Mouse (Mus musculus): ENCODE results near the gene Mllt3. TPM values are rescaled to one million over a fixed set of nuclear protein-coding genes. Genes with fewer than 3 reads are reported as not detected.

The Mllt3 gene
- 27.5 and 34.8 TPM in 2 replicates for polyA plus RNA-seq (2015; fragmentation: Nextera tagmentation; extraction: Ambion mirVana)

DNA sequence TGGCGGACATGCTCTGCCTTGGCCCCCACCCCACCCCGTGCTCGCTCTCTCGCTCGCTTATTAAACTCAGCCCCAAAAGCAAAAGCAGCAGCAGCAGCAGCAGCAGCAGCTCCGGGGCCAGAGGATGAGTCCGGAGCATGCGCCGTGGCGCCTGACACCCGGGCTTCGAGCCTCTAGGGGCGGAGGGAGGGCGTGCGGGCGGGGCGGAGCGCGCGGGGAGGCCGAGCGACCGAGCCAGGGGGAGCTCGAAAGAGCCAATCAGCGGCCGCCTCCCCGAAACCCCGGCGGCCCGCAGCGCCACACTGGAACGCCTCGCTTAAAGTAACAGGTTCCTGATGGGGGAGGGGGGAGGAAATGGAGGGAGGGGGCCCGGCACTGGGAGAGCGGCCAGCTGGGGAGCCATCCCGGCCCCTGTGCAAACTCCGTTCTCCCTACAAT, at the start of gene Mllt3:
Gene Mllt3 (minus strand): TSS at position 149 of the 438 bp plus-strand sequence.
- H3K4me3 ChIP-seq (ENCODE audit: low read length), result peak within 1 kb of the TSS; percentile 73
- H3K4me2 ChIP-seq (replicated peaks; ENCODE audit: low read depth, low read length), result peak within 1 kb of the TSS; percentile 97
- H3K36me3 ChIP-seq (ENCODE audit: insufficient read depth, low read length), result 0 out of 2 replicates have a peak, but pooled peaks cover 7% of the 10 kb centered on the region
- peaks cover 6% of the 10 kb centered on the region for H3K27me3 ChIP-seq (ENCODE audit: insufficient read depth, low read length)
- 1% methylated on average over 34 of the region's 37 CpGs for WGBS
- ATAC-seq (ENCODE audit: low FRiP score, low TSS enrichment), result peak; percentile 96
- H3K9me3 ChIP-seq (ENCODE audit: low read length), result no peaks in the 10 kb centered on the region
- H3K27ac ChIP-seq (ENCODE audit: low read length), result peak within 1 kb of the TSS; percentile 93
- H3K4me1 ChIP-seq (ENCODE audit: insufficient read depth, low read length), result peaks cover 23% of the 10 kb centered on the region
- H3K9ac ChIP-seq (replicated peaks; ENCODE audit: low read length), result peak within 1 kb of the TSS; percentile 87

DNA sequence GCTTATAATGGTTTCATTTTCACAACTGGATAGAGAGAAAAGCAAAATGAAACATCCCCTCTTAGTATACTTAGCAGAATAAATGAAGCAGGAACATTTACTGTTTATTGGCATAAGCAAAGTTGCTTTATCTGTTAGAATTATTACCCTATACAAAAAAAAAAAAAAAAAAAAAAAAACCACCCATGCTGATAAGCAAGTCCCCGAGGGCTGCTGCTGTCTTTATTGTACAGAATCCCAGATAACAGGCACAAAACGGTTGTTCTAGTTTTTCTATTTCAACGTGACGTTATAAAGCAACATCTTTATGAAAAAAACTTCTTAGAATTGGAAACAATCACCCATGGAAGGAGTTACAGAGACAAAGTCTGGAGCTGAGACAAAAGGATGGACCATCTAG, 49.2 kb upstream of the Mllt3 start:
- Histone ChIP-seq H3K36me3 (ENCODE audit: insufficient read depth, low read length) (no peaks in the 10 kb centered on the region), H3K9ac (replicated peaks; ENCODE audit: low read length) (no peak overlapping the region), H3K27ac (ENCODE audit: low read length) (no peak overlapping the region), H3K4me1 (ENCODE audit: insufficient read depth, low read length) (no peaks in the 10 kb centered on the region), H3K4me3 (ENCODE audit: low read length) (no peak overlapping the region), H3K27me3 (ENCODE audit: insufficient read depth, low read length) (no peaks in the 10 kb centered on the region), H3K9me3 (ENCODE audit: low read length) (no peaks in the 10 kb centered on the region), H3K4me2 (replicated peaks; ENCODE audit: low read depth, low read length) (no peak overlapping the region)
- WGBS, result 82% methylated on average over 4 of the region's 4 CpGs
- ATAC-seq (ENCODE audit: low FRiP score, low TSS enrichment), result no peak

DNA sequence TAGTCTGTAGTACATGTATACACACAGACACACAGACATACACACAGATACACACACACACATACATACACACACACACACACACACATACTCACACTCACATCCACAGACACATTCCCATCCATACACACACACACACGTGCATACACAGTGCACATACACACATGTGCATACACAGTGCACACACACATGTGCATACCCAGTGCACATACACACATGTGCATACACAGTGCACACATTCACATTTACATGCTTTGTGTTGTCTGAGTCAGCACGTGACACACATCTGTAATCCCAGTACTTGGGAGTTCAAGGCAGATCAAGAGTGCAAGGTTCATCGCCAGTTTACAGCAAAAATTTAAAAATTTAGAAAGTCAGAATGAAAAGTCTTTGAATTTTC, 48.7 kb upstream of the Mllt3 start:
- 94% methylated on average over 3 of the region's 3 CpGs for WGBS
- H3K27me3 ChIP-seq (ENCODE audit: insufficient read depth, low read length), result no peaks in the 10 kb centered on the region

DNA sequence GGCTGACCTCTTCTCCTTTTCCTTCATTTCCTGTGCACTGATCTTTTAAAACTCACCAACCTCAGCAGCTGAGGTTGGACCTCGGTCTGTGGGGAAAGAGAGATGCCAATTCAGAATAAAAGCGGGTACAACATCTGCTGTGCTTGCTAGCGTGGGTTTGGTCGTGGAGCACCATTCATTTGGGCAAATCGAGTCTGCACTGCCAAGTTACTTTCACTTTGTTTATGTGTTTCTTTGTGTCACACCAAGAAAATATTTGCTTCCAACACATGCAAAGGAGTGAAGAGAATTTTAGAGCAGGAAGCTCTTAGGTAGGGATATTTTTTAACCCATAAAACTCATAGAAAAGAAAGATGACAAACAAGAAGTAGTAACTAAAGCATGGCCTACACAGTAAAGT, 48.3 kb upstream of the Mllt3 start:
- Histone ChIP-seq H3K27ac (ENCODE audit: low read length) (no peak overlapping the region), H3K4me3 (ENCODE audit: low read length) (no peak overlapping the region), H3K9me3 (ENCODE audit: low read length) (no peaks in the 10 kb centered on the region), H3K4me2 (replicated peaks; ENCODE audit: low read depth, low read length) (no peak overlapping the region), H3K4me1 (ENCODE audit: insufficient read depth, low read length) (no peaks in the 10 kb centered on the region), H3K36me3 (ENCODE audit: insufficient read depth, low read length) (no peaks in the 10 kb centered on the region), H3K27me3 (ENCODE audit: insufficient read depth, low read length) (no peaks in the 10 kb centered on the region), H3K9ac (replicated peaks; ENCODE audit: low read length) (no peak overlapping the region)
- WGBS, result 67% methylated on average over 5 of the region's 5 CpGs
- ATAC-seq (ENCODE audit: low FRiP score, low TSS enrichment), result no peak

More for the DNA sequence above, 48.7 kb upstream of the Mllt3 start:
- Histone ChIP-seq H3K9ac (replicated peaks; ENCODE audit: low read length) (no peak overlapping the region), H3K9me3 (ENCODE audit: low read length) (no peaks in the 10 kb centered on the region), H3K36me3 (ENCODE audit: insufficient read depth, low read length) (no peaks in the 10 kb centered on the region), H3K27ac (ENCODE audit: low read length) (no peak overlapping the region), H3K4me1 (ENCODE audit: insufficient read depth, low read length) (no peaks in the 10 kb centered on the region), H3K4me3 (ENCODE audit: low read length) (no peak overlapping the region), H3K4me2 (replicated peaks; ENCODE audit: low read depth, low read length) (no peak overlapping the region)
- no peak for ATAC-seq (ENCODE audit: low FRiP score, low TSS enrichment)

DNA sequence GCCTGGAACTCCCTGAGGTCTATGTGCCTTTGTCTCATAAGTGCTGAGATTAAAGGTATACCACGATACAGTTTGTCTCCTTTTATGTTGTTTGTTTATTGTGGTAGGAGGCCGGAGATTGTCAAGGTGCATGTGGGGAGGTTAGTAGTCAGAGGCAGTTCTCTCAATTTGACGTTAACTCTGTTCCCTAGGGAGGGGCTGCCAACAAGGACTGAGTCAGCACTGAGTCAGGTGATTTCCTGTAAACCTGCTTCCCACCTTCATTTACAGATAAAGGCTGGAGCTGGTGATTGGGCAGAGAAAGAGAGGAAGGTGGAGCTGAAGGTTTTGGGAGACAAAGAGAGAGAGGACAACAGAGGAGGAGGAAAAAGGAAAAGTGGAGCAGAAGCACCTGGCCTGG, 45.8 kb upstream of the Mllt3 start:
- H3K36me3 ChIP-seq (ENCODE audit: insufficient read depth, low read length), result no peaks in the 10 kb centered on the region
- H3K27ac ChIP-seq (ENCODE audit: low read length), result no peak overlapping the region
- WGBS, result 56% methylated on average over 3 of the region's 3 CpGs
- no peaks in the 10 kb centered on the region for H3K4me1 ChIP-seq (ENCODE audit: insufficient read depth, low read length)
- H3K4me2 ChIP-seq (replicated peaks; ENCODE audit: low read depth, low read length), result no peak overlapping the region
- H3K4me3 ChIP-seq (ENCODE audit: low read length), result no peak overlapping the region
- ATAC-seq (ENCODE audit: low FRiP score, low TSS enrichment), result no peak
- no peaks in the 10 kb centered on the region for H3K9me3 ChIP-seq (ENCODE audit: low read length)
- no peaks in the 10 kb centered on the region for H3K27me3 ChIP-seq (ENCODE audit: insufficient read depth, low read length)
- no peak overlapping the region for H3K9ac ChIP-seq (replicated peaks; ENCODE audit: low read length)

DNA sequence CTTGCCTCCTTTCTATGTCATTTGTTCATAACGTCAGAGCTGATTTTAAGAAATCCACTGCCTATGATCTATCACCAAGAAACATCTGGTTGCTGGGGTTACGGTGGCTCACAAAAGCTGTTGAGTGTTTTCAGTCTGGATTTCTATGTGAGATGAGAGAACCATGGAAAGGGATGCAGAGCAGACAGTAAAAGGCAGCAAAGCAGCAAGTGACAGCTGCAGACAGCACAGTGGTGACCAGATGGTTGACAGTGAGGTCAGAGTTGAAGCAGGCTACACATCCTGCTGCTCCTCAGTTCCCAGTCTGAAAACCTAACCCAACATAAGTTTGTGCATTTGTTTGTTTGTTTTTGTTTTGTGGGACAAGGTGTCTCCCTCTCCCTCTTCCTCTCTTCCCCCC, 42.2 kb upstream of the Mllt3 start:
- no peak for ATAC-seq (ENCODE audit: low FRiP score, low TSS enrichment)
- H3K4me2 ChIP-seq (replicated peaks; ENCODE audit: low read depth, low read length), result no peak overlapping the region
- H3K27me3 ChIP-seq (ENCODE audit: insufficient read depth, low read length), result no peaks in the 10 kb centered on the region
- no peaks in the 10 kb centered on the region for H3K9me3 ChIP-seq (ENCODE audit: low read length)
- no peak overlapping the region for H3K4me3 ChIP-seq (ENCODE audit: low read length)
- 73% methylated on average over 2 of the region's 2 CpGs for WGBS
- no peak overlapping the region for H3K27ac ChIP-seq (ENCODE audit: low read length)
- H3K4me1 ChIP-seq (ENCODE audit: insufficient read depth, low read length), result no peaks in the 10 kb centered on the region
- no peak overlapping the region for H3K9ac ChIP-seq (replicated peaks; ENCODE audit: low read length)
- no peaks in the 10 kb centered on the region for H3K36me3 ChIP-seq (ENCODE audit: insufficient read depth, low read length)

DNA sequence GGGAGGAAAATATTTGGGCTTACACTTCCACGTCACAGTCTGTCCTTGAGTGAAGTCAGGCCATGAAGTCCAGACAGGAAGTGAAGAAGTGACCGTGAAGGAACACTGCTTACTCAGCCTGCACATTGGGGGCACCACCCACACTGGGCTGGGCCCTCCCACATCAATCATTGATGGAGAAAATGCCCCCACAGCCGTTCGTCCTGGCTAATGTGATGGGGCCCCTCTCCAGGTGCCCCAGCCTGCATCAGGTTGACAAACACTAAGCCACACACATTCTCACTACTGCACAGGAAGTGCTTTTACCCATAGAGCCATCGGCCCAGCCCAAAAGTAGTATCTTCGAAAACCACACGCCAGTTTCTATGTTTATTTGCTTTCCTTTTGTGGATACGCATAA, 13.1 kb upstream of the Mllt3 start:
- H3K4me3 ChIP-seq (ENCODE audit: low read length), result no peak overlapping the region
- H3K4me2 ChIP-seq (replicated peaks; ENCODE audit: low read depth, low read length), result no peak overlapping the region
- no peak for ATAC-seq (ENCODE audit: low FRiP score, low TSS enrichment)
- no peak overlapping the region for H3K9ac ChIP-seq (replicated peaks; ENCODE audit: low read length)
- H3K36me3 ChIP-seq (ENCODE audit: insufficient read depth, low read length), result no peaks in the 10 kb centered on the region
- no peaks in the 10 kb centered on the region for H3K4me1 ChIP-seq (ENCODE audit: insufficient read depth, low read length)
- H3K27ac ChIP-seq (ENCODE audit: low read length), result no peak overlapping the region
- no peaks in the 10 kb centered on the region for H3K9me3 ChIP-seq (ENCODE audit: low read length)
- H3K27me3 ChIP-seq (ENCODE audit: insufficient read depth, low read length), result no peaks in the 10 kb centered on the region
- 58% methylated on average over 8 of the region's 8 CpGs for WGBS

DNA sequence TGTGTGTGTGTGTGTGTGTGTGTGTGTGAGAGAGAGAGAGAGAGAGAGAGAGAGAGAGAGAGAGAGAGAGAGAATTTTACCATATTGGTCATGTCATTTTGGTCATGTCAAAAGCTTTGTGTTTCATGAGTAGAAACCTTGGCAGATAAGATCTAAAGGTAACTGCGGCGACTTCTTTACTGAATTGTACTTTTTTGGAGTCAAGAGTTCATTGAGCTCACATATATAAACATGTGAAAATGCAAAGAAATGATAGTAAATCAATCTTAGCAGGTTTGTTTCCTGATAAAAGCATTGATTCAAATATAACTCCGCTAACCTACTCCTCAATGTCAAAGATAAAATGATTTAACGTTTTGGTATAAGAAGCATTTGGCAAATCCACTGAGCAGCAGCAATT, 12.0 kb upstream of the Mllt3 start:
- Histone ChIP-seq H3K4me1 (ENCODE audit: insufficient read depth, low read length) (no peaks in the 10 kb centered on the region), H3K4me3 (ENCODE audit: low read length) (no peak overlapping the region)
- 75% methylated on average over 4 of the region's 4 CpGs for WGBS

DNA sequence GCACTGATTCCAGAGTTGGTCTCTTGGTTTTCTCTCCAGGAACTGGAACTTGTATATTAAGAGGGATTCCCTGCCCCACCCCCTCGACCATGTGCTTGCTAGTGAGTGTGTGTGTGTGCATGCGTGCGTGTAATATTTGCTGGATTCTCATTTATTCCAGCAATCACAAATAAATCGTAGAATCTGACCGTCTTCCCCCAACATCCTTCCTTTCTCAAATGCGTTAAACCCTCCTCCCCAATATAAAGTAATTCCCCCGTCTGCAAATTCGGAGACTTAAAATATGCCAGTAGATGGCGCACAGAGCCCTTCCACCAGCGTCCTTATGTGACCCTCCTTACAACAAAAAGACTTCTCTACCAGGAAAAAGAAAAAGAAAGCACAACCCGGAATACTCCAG, 2.2 kb upstream of the Mllt3 start:
- WGBS, result under 1% methylated on average over 11 of the region's 11 CpGs
- no peaks in the 10 kb centered on the region for H3K9me3 ChIP-seq (ENCODE audit: low read length)
- H3K9ac ChIP-seq (replicated peaks; ENCODE audit: low read length), result no peak overlapping the region
- H3K27me3 ChIP-seq (ENCODE audit: insufficient read depth, low read length), result peaks cover 6% of the 10 kb centered on the region
- H3K4me3 ChIP-seq (ENCODE audit: low read length), result peak overlapping the region; percentile 73
- H3K4me2 ChIP-seq (replicated peaks; ENCODE audit: low read depth, low read length), result peak overlapping the region; percentile 97
- peaks cover 15% of the 10 kb centered on the region for H3K4me1 ChIP-seq (ENCODE audit: insufficient read depth, low read length)
- no peak for ATAC-seq (ENCODE audit: low FRiP score, low TSS enrichment)
- H3K27ac ChIP-seq (ENCODE audit: low read length), result no peak overlapping the region
- no peaks in the 10 kb centered on the region for H3K36me3 ChIP-seq (ENCODE audit: insufficient read depth, low read length)

More for the DNA sequence above, 12.0 kb upstream of the Mllt3 start:
- Histone ChIP-seq H3K27me3 (ENCODE audit: insufficient read depth, low read length) (no peaks in the 10 kb centered on the region), H3K27ac (ENCODE audit: low read length) (no peak overlapping the region), H3K36me3 (ENCODE audit: insufficient read depth, low read length) (no peaks in the 10 kb centered on the region), H3K9me3 (ENCODE audit: low read length) (no peaks in the 10 kb centered on the region), H3K9ac (replicated peaks; ENCODE audit: low read length) (no peak overlapping the region), H3K4me2 (replicated peaks; ENCODE audit: low read depth, low read length) (no peak overlapping the region)
- no peak for ATAC-seq (ENCODE audit: low FRiP score, low TSS enrichment)

DNA sequence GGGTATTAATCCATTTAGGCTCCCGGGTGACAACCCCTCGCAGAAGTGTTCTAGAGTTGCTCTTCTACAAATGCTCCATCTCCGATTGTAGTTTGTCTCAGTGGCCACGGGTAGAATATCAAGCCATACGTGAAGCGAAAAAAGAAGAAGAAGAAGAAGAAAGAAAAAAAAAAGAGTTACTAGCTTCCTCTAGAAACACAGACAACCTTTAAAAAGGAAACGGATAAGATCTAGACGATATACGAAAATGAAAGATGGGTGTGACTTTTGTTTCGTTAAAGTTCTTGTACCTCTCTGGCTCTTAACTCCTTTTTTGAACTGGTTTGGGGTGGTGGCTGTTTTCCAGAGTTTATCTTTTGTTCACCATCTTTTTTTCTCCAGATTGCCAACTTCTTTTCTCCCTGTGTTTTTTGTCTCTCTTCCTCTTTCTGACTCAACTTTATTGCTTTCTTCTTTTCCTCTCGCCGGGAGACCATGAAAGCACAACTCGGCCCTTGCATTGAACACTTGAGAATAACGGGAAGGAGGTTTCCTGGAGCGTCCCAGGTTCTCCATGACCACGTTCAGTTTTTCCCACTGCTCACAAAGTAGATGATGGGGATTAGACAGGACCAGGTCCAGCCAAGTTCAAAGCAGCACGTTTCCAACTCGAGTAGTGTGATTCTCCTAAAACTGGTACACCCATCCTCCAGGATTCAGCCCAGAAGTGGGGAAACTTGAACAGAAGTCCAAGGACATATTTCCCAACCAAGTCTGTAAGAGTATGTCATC, 1.4 kb upstream of the Mllt3 start:
- H3K27me3 ChIP-seq (ENCODE audit: insufficient read depth, low read length), result peaks cover 6% of the 10 kb centered on the region
- 0 out of 2 replicates have a peak, but pooled peaks cover 2% of the 10 kb centered on the region for H3K36me3 ChIP-seq (ENCODE audit: insufficient read depth, low read length)
- 3% methylated on average over 18 of the region's 18 CpGs for WGBS
- no peak for ATAC-seq (ENCODE audit: low FRiP score, low TSS enrichment)
- H3K4me2 ChIP-seq (replicated peaks; ENCODE audit: low read depth, low read length), result peak overlapping the region; percentile 97
- H3K4me3 ChIP-seq (ENCODE audit: low read length), result peak overlapping the region; percentile 73
- H3K9me3 ChIP-seq (ENCODE audit: low read length), result no peaks in the 10 kb centered on the region
- peak overlapping the region; percentile 69; the same call in 1 of the 2 replicates for H3K9ac ChIP-seq (replicated peaks; ENCODE audit: low read length)
- no peak overlapping the region for H3K27ac ChIP-seq (ENCODE audit: low read length)
- peaks cover 18% of the 10 kb centered on the region for H3K4me1 ChIP-seq (ENCODE audit: insufficient read depth, low read length)
